Mouse (Mus musculus): ENCODE measurements at regions not wholly inside any gene's neighbourhood (a gene's known extent, or its start where the extent isn't known, plus 50 kb on each side); places are given as distances from the start of the nearest gene placed in this dataset.
A peak's percentile ranks its signal among the peaks of the same experiment; 100 is the strongest.

- no peak for DNase-seq
Observed at GRCm38 (mm10) chr3:133599731-133600130, 54.8 kb upstream of the Tet2 start.

DNA sequence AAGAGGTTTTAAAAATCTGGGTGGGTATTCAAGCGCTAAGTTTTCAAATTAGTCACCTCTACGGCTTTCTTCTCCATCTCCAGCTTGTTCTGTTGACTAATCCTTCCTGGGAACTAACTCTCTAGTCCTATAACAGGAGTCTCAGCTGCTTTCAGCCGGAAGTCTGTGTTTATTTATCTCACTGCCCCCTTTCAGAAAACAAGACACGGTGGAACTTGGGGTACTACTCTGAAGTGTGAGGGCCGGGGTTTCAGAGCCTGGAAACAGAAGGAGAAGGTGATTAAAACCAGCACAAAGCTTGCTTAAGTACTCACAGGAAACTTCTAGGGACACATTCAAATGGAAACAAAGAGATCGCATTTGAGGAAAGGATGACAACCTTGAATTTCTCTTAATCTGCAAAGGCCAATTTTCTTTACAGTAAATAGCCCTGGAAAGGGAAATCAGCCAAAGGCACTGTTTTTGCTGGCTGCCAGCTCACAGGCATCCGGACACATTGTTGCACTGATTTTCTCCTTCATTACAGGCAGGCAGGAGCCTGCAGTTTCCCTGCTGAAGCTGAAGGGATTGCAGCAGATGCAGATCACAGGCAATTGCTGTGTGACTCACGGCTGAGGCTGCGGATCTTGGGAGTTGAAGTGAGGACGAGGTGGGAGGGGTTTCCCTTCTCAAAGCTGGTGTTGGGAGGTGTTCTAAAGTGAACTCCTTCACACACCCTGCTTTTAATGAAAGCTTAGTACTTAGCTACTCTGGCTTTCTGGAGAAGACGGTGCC, 55.7 kb upstream of the Tet2 start:
- peak; percentile 49 for DNase-seq

- DNase-seq = no peak
Observed at GRCm38 (mm10) chr3:133605460-133605859, 60.5 kb upstream of the Tet2 start.

GRCm38 (mm10) chr3:133608845-133609261, 63.9 kb upstream of the Tet2 start:
- DNase-seq = no peak

GRCm38 (mm10) chr3:133613836-133614711, 69.1 kb upstream of the Tet2 start:
- DNase-seq = no peak

- peak; percentile 21 for DNase-seq
Observed at GRCm38 (mm10) chr3:133614712-133615426, 69.9 kb upstream of the Tet2 start.

DNA sequence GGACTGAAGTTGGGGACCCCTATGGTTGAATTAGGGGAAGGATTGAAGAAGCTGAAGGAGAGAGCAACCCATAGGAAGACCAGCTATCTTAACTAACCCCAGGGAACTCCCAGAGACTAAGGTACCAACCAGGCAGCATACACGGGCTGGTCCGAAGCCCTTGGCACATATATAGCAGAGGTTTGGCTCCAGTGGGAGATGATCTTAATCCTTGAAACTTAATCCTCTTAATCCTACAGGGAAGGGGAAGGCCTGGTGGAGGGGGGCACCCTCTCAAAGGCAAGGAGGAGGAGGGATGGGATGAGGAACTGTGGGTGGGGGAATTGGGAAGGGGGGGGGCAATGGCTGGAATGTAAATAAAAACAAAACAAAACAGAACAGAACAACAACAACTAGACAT, 72.1 kb upstream of the Tet2 start:
- no peak for DNase-seq

DNA sequence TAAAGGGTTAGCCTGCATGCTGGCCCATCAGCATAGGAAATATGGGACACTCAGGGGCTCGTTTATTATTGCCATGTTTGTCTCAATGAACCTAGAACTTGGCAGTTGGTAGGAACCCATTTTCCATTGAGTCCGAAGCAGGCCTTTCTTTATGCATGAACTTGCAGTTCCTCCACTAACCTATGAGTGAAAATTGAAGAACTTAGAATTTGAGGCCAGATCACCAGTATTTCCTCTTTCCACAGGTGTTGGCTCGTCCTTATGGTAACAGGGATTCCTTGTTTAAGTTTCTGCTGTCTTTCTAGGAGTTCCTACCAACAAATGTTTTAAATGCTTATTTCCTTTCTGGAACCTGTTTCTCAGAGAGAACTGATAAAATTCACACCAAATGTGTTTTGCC, 73.6 kb upstream of the Tet2 start:
- no peak for DNase-seq

GRCm38 (mm10) chr3:133623201-133623744, 78.3 kb upstream of the Tet2 start:
- DNase-seq = no peak

GRCm38 (mm10) chr3:133624079-133624875, 79.3 kb upstream of the Tet2 start:
- DNase-seq = no peak

GRCm38 (mm10) chr3:133625046-133625445, 80.1 kb upstream of the Tet2 start:
- no peak for DNase-seq

DNA sequence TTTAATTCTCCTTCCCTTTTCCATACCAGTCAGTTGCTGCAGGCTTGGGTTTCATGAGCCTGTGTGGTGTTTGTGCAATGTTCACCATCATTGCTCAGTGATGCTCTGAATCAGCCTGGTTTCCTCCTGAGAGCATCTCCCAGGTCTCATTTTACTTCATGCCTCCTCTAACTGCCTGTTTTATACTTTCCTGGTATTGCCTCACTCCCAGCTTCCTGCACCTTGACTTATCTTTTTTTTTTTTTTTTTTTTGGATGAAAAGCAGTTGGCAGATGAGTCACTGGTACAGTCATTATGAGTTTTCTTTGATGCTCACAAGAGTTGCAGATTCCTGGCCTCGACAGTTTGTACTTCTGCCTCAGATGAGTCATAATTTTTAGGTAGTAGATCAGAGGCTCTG, 81.5 kb upstream of the Tet2 start:
- DNase-seq = no peak

DNA sequence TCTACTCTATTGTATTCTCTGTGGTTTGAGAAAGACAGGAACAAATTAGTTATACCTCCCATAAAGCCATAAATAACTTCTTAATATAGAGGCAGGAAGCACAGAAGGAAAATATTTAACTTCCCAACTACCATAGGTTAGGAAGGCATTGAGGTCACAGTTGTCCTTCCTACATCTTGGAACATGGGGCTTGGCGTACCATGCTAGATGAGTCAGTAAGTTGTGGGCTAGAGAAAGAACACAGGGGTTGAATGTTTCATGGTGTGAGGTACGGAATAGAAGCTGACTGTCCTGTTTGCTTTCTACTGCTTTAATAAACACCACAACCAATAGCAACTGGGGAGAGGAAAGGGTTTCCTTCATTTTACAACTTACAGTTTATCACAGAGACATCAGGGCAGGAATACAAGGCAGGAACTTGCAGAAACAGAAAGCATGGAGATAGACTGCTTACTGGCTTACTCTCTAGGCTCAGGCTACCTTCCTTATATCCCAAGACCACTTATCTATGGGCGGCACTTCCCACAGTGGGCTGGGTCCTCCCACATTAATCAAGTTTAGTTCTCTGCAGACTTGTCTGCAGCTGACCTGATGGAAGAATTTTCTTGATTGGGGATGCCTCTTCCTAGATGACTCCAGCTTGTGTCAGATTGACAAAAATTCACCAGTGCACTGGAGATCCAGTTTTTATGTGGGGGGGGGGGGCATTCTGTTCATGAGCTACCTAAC, 82.3 kb upstream of the Tet2 start:
- DNase-seq = no peak

DNA sequence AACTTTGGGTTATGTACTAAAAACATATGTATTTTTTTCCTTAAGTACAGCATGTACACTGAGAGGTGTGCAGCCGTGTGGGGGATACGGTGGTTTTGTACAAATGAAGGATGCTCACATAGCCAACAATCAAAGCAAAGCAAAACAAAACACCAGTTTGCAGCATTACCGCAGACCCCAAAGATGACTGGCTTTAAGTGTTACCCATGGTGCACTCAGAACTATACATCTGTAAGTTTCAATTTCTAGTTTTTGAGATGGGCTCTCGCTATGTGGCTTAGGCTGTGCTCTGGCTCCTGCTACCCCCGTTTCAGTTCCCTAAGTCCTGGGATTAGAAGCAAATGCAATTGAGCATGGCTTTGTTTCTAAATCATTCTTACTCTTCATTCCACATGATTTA, 89.4 kb upstream of the Tet2 start:
- no peak for DNase-seq

DNA sequence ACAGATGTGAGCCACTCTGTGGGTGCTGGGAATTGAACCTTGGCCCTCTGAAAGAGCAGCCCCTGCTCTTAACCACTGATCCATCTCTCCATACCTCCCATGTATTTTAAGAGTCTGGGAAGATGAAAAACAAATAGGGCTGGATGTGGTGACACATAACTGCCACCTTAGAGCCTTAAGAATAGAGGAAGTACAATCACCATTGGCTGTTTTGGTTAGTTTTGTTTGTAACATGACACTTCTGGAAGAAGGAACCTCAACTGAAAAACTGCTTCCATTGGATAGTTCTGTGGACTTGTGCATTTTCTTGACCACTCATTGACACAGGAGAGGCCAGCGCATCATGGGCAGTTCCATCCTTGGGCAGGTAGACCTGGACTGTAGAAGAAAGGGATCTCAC, 100.7 kb upstream of the Tet2 start:
- no peak for DNase-seq

DNA sequence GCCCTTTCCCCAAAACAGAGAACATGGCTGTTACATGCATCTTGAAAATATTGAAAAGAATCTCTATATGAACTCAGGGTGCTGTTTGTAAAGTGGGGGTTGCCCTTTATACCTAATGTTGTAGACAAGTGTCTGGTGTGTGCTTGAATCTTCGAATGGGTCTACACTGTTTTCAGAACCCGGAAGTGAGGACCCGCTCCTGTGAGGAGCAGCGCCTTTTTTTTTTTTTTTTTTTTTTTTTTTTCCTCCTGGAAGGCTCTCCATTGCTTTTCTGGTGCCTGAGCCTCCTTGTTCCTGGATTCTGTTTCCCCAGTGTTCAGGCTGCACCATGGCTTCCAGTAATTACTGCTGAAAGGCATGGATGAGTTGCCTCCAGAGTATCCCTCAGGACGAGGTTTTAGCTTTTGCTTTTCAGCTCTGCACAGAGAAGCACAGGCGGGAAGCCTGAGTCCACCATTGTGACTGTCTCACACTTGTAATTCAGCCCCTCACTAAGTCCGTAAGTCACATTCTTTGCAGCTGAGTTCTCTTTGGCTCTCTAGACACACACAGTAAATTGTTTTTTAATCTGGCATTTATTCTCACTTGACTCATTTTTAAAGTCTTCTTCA, 101.6 kb upstream of the Tet2 start:
- DNase-seq = no peak

GRCm38 (mm10) chr3:133650025-133650424, 105.1 kb upstream of the Tet2 start:
- no peak for DNase-seq

DNA sequence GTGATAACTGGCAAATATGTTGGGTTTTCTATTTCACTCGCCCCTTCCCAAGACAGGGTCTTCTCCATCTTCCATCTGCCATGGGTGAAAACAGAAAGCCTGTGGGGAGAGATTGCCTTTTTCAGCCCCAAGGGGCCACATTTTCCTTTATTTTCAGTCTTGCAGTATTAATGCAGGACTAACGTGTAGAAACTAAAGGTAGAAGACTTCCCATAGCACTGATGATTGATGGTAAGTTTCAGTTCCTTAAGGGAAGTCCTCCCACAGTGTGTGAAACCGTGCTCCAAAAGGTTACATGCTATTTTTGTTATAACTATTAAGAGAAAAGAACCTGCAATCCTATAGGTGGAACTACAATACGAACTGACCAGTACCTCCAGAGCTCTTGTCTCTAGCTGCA, 107.1 kb upstream of the Tet2 start:
- no peak for DNase-seq

- no peak for DNase-seq
Observed at GRCm38 (mm10) chr3:133659759-133660158, 114.8 kb upstream of the Tet2 start.

GRCm38 (mm10) chr3:133661303-133661702, 116.4 kb upstream of the Tet2 start:
- DNase-seq = no peak

DNA sequence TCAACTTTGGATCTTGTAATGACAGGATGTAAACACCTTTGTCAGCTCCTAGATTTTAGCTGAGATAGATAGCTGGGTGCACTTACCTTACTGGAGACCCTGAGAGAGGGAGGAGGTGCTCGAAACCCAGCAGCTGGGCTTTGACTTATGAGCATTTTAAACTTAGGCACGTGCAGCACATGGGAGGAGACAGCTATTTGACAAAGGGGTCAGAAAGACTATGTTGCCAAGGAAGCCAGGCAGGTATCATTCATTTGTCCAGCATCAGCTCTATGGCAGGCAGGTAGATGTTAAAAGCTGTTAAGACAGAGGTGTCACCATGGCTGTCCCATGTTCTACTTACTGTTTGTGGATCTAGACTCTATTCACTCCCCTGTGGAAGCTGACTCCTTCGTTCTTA, 120.0 kb upstream of the Tet2 start:
- no peak for DNase-seq
